Mouse (Mus musculus): ENCODE measurements around the gene Sema4d. TPM values are rescaled to one million over a fixed set of nuclear protein-coding genes. Genes with fewer than 3 reads are reported as not detected.

Gene Sema4d
- total and polyA plus RNA-seq, 3 experiments: 6.9 to 20.3 TPM; not detected in 1

DNA sequence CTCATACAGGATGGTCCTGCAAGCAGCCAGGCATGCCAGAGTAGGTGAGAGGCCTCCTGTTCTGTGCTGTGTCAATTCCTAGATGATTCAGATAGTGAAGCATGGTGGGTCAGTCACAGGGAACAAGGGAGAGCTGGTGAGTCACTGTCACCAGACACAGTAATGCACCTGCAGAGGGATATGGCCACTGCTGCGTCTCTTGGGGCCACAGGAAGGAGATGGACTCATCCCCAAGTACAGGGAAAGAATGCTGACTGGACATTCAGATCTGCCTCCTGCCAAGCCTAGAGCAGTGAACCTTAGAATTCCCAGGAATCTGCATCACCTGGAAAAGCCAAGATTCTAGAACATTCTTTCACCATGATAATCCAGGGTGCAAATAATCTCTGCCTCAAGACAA is 53.8 kb downstream of the Sema4d start:
- peaks cover 17 to 54% of the 10 kb centered on the region in 2 experiments for H3K4me1 ChIP-seq (ENCODE audit: control insufficient read depth in 1 of 2, insufficient read depth in 2 of 2, low read length in 2 of 2)
- no peak overlapping the region for H3K9ac ChIP-seq (ENCODE audit: control insufficient read depth, low read depth, low read length, poor library complexity, severe bottlenecking)
- H3K9me3 ChIP-seq (replicated peaks; ENCODE audit: insufficient read depth, low read length): no peaks in the 10 kb centered on the region
- peak overlapping the region; percentile 99 for H3K27ac ChIP-seq (ENCODE audit: control insufficient read depth, low read depth, low read length)
- no peak overlapping the region for H3K4me3 ChIP-seq (ENCODE audit: control insufficient read depth in 1 of 2, insufficient read depth in 1 of 2, low read depth in 2 of 2, low read length in 2 of 2)
- no peaks in the 10 kb centered on the region for H3K27me3 ChIP-seq (ENCODE audit: control insufficient read depth in 1 of 2, insufficient read depth in 2 of 2, low read length in 2 of 2)
- H3K36me3 ChIP-seq (ENCODE audit: control insufficient read depth in 1 of 2, insufficient read depth in 2 of 2, low read length in 2 of 2): peaks cover 0 to 28% of the 10 kb centered on the region in 2 experiments; a peak in 2 of 4 replicates
- TF ChIP-seq ELF1 (IDR thresholded peaks at IDR 0.05; ENCODE audit: low read depth, low read length) (no peak), NELFE (IDR thresholded peaks at IDR 0.05; ENCODE audit: low read depth, low read length) (no peak), TBP (IDR thresholded peaks at IDR 0.05; ENCODE audit: low read depth, low read length) (no peak), UBTF (IDR thresholded peaks at IDR 0.05; ENCODE audit: borderline replicate concordance, insufficient read depth, low read depth, low read length) (no peak), TCF12 (IDR thresholded peaks at IDR 0.05; ENCODE audit: low read depth, low read length) (no peak), TAL1 (IDR thresholded peaks at IDR 0.05; ENCODE audit: low read length) (no peak), BHLHE40 (IDR thresholded peaks at IDR 0.05; ENCODE audit: borderline replicate concordance, low read depth, low read length) (no peak), EP300 (IDR thresholded peaks at IDR 0.05; ENCODE audit: low read depth in 1 of 2, low read length in 2 of 2) (no peak), KAT2A (conservative IDR thresholded peaks at IDR 0.05; ENCODE audit: low read depth, low read length) (no peak), MAFK (IDR thresholded peaks at IDR 0.05; ENCODE audit: borderline replicate concordance, low read depth, low read length) (no peak), MEF2A (IDR thresholded peaks at IDR 0.05; ENCODE audit: extremely low read depth, insufficient replicate concordance, low read depth, low read length, poor library complexity, severe bottlenecking) (no peak), RCOR1 (IDR thresholded peaks at IDR 0.05; ENCODE audit: low read depth, low read length) (no peak)
- DNase-seq (ENCODE audit: low read depth, low spot score): no peak
- peaks cover 13% of the 10 kb centered on the region for H3K79me2 ChIP-seq (ENCODE audit: control insufficient read depth, insufficient read depth, low read length, poor library complexity)

DNA sequence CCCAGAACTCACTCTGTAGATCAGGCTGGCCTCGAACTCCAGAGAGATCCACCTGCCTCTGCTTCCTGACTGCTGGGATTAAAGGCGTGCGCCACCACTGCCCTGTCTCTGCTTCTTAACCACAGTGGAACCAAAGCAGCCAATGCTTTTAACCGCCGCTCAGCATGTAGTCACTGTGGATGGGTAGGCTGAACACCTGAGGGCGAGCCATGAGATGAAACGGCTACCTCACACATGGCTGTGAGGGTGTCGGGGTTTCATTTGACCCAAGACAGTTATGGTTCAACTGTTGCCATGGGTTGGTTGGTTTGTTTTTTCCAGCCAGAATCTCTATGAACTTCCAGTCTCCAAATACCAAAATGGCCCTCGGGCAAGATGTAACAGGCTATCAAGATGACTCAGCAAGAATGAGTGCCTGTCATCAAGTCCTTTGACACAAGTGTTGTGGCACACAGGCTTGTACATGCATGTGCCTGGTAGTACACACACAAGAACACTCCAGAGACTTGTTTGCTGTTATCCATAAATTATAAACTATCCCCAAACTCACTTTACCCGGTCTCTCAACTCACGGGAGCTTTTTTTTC is 54.9 kb downstream of the Sema4d start:
- Histone ChIP-seq H3K27ac (ENCODE audit: control insufficient read depth, low read depth, low read length) (peak overlapping the region; percentile 99), H3K9ac (ENCODE audit: control insufficient read depth, low read depth, low read length, poor library complexity, severe bottlenecking) (peak overlapping the region; percentile 59), H3K4me1 (ENCODE audit: control insufficient read depth in 1 of 2, insufficient read depth in 2 of 2, low read length in 2 of 2) (peaks cover 21 to 62% of the 10 kb centered on the region in 2 experiments), H3K79me2 (ENCODE audit: control insufficient read depth, insufficient read depth, low read length, poor library complexity) (peaks cover 13% of the 10 kb centered on the region), H3K9me3 (replicated peaks; ENCODE audit: insufficient read depth, low read length) (no peaks in the 10 kb centered on the region), H3K27me3 (ENCODE audit: control insufficient read depth in 1 of 2, insufficient read depth in 2 of 2, low read length in 2 of 2) (no peaks in the 10 kb centered on the region), H3K4me3 (ENCODE audit: control insufficient read depth in 1 of 2, insufficient read depth in 1 of 2, low read depth in 2 of 2, low read length in 2 of 2) (no peak overlapping the region; a peak in 1 of 4 replicates), H3K36me3 (ENCODE audit: control insufficient read depth in 1 of 2, insufficient read depth in 2 of 2, low read length in 2 of 2) (peaks cover 0 to 36% of the 10 kb centered on the region in 2 experiments; a peak in 2 of 4 replicates)
- DNase-seq (ENCODE audit: low read depth, low spot score): peak; percentile 71
- TF ChIP-seq RCOR1 (IDR thresholded peaks at IDR 0.05; ENCODE audit: low read depth, low read length) (0 out of 2 replicates have a peak, but pooled peaks have one; percentile 20), GABPA (IDR thresholded peaks at IDR 0.05; ENCODE audit: low read depth, low read length) (peak; percentile 86), USF2 (IDR thresholded peaks at IDR 0.05; ENCODE audit: borderline replicate concordance in 1 of 2, insufficient read depth in 1 of 2, low read depth in 1 of 2, low read length in 2 of 2) (no peak), CTCF (IDR thresholded peaks at IDR 0.05 in 2 of 3, conservative IDR thresholded peaks at IDR 0.05 in 1 of 3; ENCODE audit: control insufficient read depth in 1 of 3, insufficient read depth in 1 of 3, low read depth in 2 of 3, low read length in 3 of 3, poor library complexity in 1 of 3, severe bottlenecking in 1 of 3) (no peak), MAFK (IDR thresholded peaks at IDR 0.05; ENCODE audit: borderline replicate concordance, low read depth, low read length) (peak; percentile 85), ETS1 (IDR thresholded peaks at IDR 0.05; ENCODE audit: low read depth, low read length) (peak; percentile 30; the same call in 1 of the 2 replicates)
